Mouse (Mus musculus) adrenal gland, adult 2 months (tissue): ENCODE results near the gene Olfr429. TPM values are rescaled to one million over a fixed set of nuclear protein-coding genes. Genes with fewer than 3 reads are reported as not detected.
"Not testable (repeated sequence)": the region's sequence is repeated elsewhere in the genome, so short reads cannot be mapped to it uniquely, and the experiment has no call there.

ENCODE experiments used
- DNase-seq: peaks from one replicate; pipeline ENCODE4 v3.0.0; 2021
- long read RNA-seq: library from polyadenylated mRNA; stranded (forward); transcript quantifications from one replicate; pipeline ENCODE4 v2.0.0, GENCODE M21; 2021
- polyA plus RNA-seq: library from polyadenylated mRNA; depleted of rRNA; stranded (reverse); fragments of >200 nt; gene quantifications from 2 replicates; pipeline ENCODE4 v1.2.3, GENCODE M21; 2012; rRNA removed
- total RNA-seq, 2 experiments: library from RNA; stranded (reverse); gene quantifications; 2 replicates each; pipeline ENCODE4 v1.2.3; 2021

Olfr429 gene
- total RNA-seq, result not detected
- not detected in 2 replicates for polyA plus RNA-seq
- long read RNA-seq, result 0 reads

GRCm38 (mm10) chr1:174084031-174084430 is at the start of gene Olfr429:
Olfr429 (plus strand) TSS chr1:174084331.
- no peak for DNase-seq

- DNase-seq, result no peak
Observed at GRCm38 (mm10) chr1:174035841-174036240, 48.3 kb upstream of the Olfr429 start.

- no peak for DNase-seq
Observed at GRCm38 (mm10) chr1:174038480-174038879, 45.7 kb upstream of the Olfr429 start.

GRCm38 (mm10) chr1:174040523-174041177 is 43.5 kb upstream of the Olfr429 start, which contains the start of gene Olfr433:
Olfr433 (plus strand) TSS chr1:174040705.
- DNase-seq, result peak; percentile 13

- DNase-seq, result not testable (repeated sequence)
Observed at GRCm38 (mm10) chr1:174042091-174042884, 41.8 kb upstream of the Olfr429 start.

- no peak for DNase-seq
Observed at GRCm38 (mm10) chr1:174044431-174044830, 39.7 kb upstream of the Olfr429 start.

- not testable (repeated sequence) for DNase-seq
Observed at GRCm38 (mm10) chr1:174048227-174048626, 35.9 kb upstream of the Olfr429 start.

- DNase-seq, result no peak
Observed at GRCm38 (mm10) chr1:174048893-174049292, 35.2 kb upstream of the Olfr429 start, which contains the start of gene Olfr432. Olfr432 (plus strand) TSS chr1:174049205.

- DNase-seq, result not testable (repeated sequence)
Observed at GRCm38 (mm10) chr1:174049357-174049756, 34.8 kb upstream of the Olfr429 start.

GRCm38 (mm10) chr1:174050532-174050931 is 33.6 kb upstream of the Olfr429 start:
- DNase-seq, result no peak

- no peak for DNase-seq
Observed at GRCm38 (mm10) chr1:174051515-174051914, 32.6 kb upstream of the Olfr429 start.

GRCm38 (mm10) chr1:174051931-174052536 is 32.1 kb upstream of the Olfr429 start:
- no peak for DNase-seq

- no peak for DNase-seq
Observed at GRCm38 (mm10) chr1:174052981-174053380, 31.1 kb upstream of the Olfr429 start.

- no peak for DNase-seq
Observed at GRCm38 (mm10) chr1:174055248-174055647, 28.9 kb upstream of the Olfr429 start.

GRCm38 (mm10) chr1:174066305-174066704 is 17.8 kb upstream of the Olfr429 start, which contains the start of gene Olfr430:
Olfr430 (plus strand) TSS chr1:174066605.
- DNase-seq, result no peak

GRCm38 (mm10) chr1:174096591-174096990 is 12.5 kb downstream of the Olfr429 start, which contains the start of gene Olfr427:
Olfr427 (plus strand) TSS chr1:174096891.
- DNase-seq, result no peak

- DNase-seq, result no peak
Observed at GRCm38 (mm10) chr1:174103735-174104134, 19.6 kb downstream of the Olfr429 start.

- DNase-seq, result no peak
Observed at GRCm38 (mm10) chr1:174121062-174121461, 36.9 kb downstream of the Olfr429 start, which contains the start of gene Olfr231. Olfr231 (minus strand) TSS chr1:174121162.

- DNase-seq, result no peak
Observed at GRCm38 (mm10) chr1:174131217-174131616, 47.1 kb downstream of the Olfr429 start, which contains the start of gene Olfr424. Olfr424 (plus strand) TSS chr1:174131517.

- DNase-seq, result no peak
Observed at GRCm38 (mm10) chr1:174131999-174132398, 47.9 kb downstream of the Olfr429 start.
